Mouse (Mus musculus) midbrain, postnatal 0 days (tissue): Measurements from ENCODE around the gene Pdlim5. TPM values are rescaled to one million over a fixed set of nuclear protein-coding genes. Genes with fewer than 3 reads are reported as not detected.
A peak's percentile ranks its signal among the peaks of the same experiment; 100 is the strongest.
"Not testable (repeated sequence)": the region's sequence is repeated elsewhere in the genome, so short reads cannot be mapped to it uniquely, and the experiment has no call there.

Source experiments
- ATAC-seq: fragments of 200-750 bp; cut with Nextera tagmentation; 2 replicates; pipeline ENCODE4 v1.8.0; 2017; ENCODE audit warnings: moderate number of reproducible peaks, mild to moderate bottlenecking, moderate TSS enrichment, moderate library complexity; ENCODE audit not compliant: low FRiP score
- DNase-seq: peaks from one replicate; pipeline ENCODE4 v3.0.0-alpha.2; 2015; ENCODE audit warnings: low spot score
- H3K27ac ChIP-seq: fragments of 300-500 bp; sonication (generic); 2 replicates; pipeline ENCODE4 v1.5.1; 2014; ENCODE audit warnings: low read depth, mild to moderate bottlenecking, low read length, mixed read lengths
- H3K27me3 ChIP-seq: fragments of 300-500 bp; sonication (generic); 2 replicates; pipeline ENCODE4 v1.6.1; 2014; ENCODE audit warnings: low read length, control low read depth, mixed read lengths; ENCODE audit not compliant: insufficient read depth
- H3K36me3 ChIP-seq: fragments of 300-500 bp; sonication (generic); 2 replicates; pipeline ENCODE4 v1.6.1; 2014; ENCODE audit warnings: low read length, control low read depth, mixed read lengths; ENCODE audit not compliant: insufficient read depth
- H3K4me1 ChIP-seq: fragments of 300-500 bp; sonication (generic); 2 replicates; pipeline ENCODE4 v1.6.1; 2014; ENCODE audit warnings: mild to moderate bottlenecking, control low read depth, antibody characterized with exemption, low read length, mixed read lengths; ENCODE audit not compliant: insufficient read depth
- H3K4me2 ChIP-seq: fragments of 300-500 bp; sonication (generic); 2 replicates; pipeline ENCODE4 v1.6.1; 2014; ENCODE audit warnings: low read depth, mild to moderate bottlenecking, low read length, mixed read lengths; ENCODE audit not compliant: poor library complexity, severe bottlenecking
- H3K4me3 ChIP-seq: fragments of 300-500 bp; sonication (generic); 2 replicates; pipeline ENCODE4 v1.5.1; 2014; ENCODE audit warnings: low read depth, mild to moderate bottlenecking, low read length, moderate library complexity
- H3K9ac ChIP-seq: fragments of 300-500 bp; sonication (generic); replicated peaks from 2 replicates; pipeline ENCODE4 v1.6.1; 2014; ENCODE audit warnings: mild to moderate bottlenecking, low read length, moderate library complexity, mixed read lengths; ENCODE audit not compliant: poor library complexity, severe bottlenecking
- H3K9me3 ChIP-seq: fragments of 300-500 bp; sonication (generic); 2 replicates; pipeline ENCODE4 v1.6.1; 2016; ENCODE audit warnings: low read length, control low read depth
- CTCF ChIP-seq: IDR thresholded peaks from 2 replicates; pipeline ENCODE4 v1.5.1; 2016; ENCODE audit warnings: antibody characterized with exemption, mild to moderate bottlenecking
- WGBS: fragments of 180-500 bp; shearing (Covaris S2); extraction: QIAGEN DNeasy Blood & Tissue Kit; methylation state at CpG from one replicate; pipeline ENCODE4 v1.1.7; 2014; 5-methylcytosine and 5-hydroxymethylcytosine counted together
- polyA plus RNA-seq: library from polyadenylated mRNA; unstranded; fragments of >200 nt; fragmentation: Nextera tagmentation; extraction: Ambion mirVana; gene quantifications from 2 replicates; pipeline ENCODE4 v1.2.1, GENCODE M21; 2015
- total RNA-seq: library from RNA; depleted of rRNA; stranded (reverse); fragments of >200 nt; gene quantifications from 2 replicates; pipeline ENCODE4 v1.2.3, GENCODE M21; 2014

Pdlim5 gene
- total and polyA plus RNA-seq, 2 experiments from 2014 or later, result 13.7 to 28.1 TPM

DNA sequence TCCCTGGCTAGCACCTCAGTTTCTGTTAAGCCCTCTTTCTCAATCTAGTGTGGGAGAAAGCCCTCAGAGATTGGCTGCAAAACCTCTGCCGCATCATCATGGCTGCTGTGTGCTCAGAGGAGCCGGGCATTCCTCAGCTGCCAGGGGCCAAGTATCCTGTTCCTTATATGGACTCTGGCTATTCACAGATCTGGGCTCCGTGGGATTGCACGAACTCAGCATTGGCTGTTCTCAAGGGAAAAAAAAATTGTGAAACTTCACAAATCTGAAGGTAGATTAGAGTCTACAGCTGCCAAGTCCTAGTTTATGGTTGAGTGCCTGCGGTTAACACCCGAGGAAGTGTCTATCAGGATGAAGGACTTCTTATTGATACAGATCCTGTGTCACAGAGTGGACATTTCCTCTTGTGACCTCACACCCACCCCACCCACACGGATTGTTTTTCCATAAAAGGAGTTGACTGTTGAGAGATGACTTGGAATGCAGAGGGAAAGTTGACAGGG is 44.1 kb upstream of the Pdlim5 start:
- DNase-seq (no peak), ATAC-seq (no peak)
- peaks cover 3% of the 10 kb centered on the region; the same call in 1 of the 2 replicates for H3K4me1 ChIP-seq
- WGBS, result 38% methylated on average over 7 of the region's 7 CpGs
- no peak overlapping the region for H3K4me3 ChIP-seq
- H3K27me3 ChIP-seq, result no peaks in the 10 kb centered on the region
- H3K4me2 ChIP-seq, result no peak overlapping the region
- no peaks in the 10 kb centered on the region for H3K36me3 ChIP-seq
- no peak overlapping the region for H3K9ac ChIP-seq
- TF ChIP-seq CTCF, result no peak
- no peak overlapping the region for H3K27ac ChIP-seq
- H3K9me3 ChIP-seq, result no peaks in the 10 kb centered on the region

GRCm38 (mm10) chr3:142438630-142439029 is 43.1 kb upstream of the Pdlim5 start:
- H3K27ac ChIP-seq, H3K9ac ChIP-seq, H3K4me2 ChIP-seq, H3K4me3 ChIP-seq, H3K36me3 ChIP-seq, DNase-seq, H3K9me3 ChIP-seq, H3K27me3 ChIP-seq, H3K4me1 ChIP-seq, ATAC-seq: not testable (repeated sequence)
- WGBS, result 92% methylated on average over 8 of the region's 8 CpGs

DNA sequence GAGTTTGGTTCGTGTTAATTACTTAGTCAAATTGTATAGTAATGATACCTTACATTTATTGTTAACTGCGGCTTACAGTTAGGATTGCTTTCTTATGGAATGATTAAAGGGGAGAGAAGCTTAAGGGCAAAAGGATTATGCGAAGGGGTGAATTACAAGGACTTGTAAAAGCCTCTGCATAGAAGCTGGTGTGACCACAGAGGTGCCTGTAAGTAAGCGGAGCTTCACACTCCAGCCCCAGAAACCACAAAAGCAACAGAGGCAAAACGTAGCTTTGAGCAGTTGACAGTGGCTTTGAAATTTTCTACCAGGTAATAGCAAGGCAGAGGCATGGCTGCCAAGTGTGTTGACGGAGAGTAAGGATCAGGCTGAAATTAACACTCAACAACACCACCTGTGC is 41.3 kb upstream of the Pdlim5 start:
- DNase-seq (no peak), ATAC-seq (no peak)
- no peaks in the 10 kb centered on the region for H3K27me3 ChIP-seq
- H3K9ac ChIP-seq, result no peak overlapping the region
- peaks cover 5% of the 10 kb centered on the region; the same call in 1 of the 2 replicates for H3K4me1 ChIP-seq
- no peak for TF ChIP-seq CTCF
- no peak overlapping the region for H3K4me3 ChIP-seq
- no peak overlapping the region for H3K27ac ChIP-seq
- H3K4me2 ChIP-seq, result no peak overlapping the region
- H3K9me3 ChIP-seq, result no peaks in the 10 kb centered on the region
- no peaks in the 10 kb centered on the region for H3K36me3 ChIP-seq
- WGBS, result 45% methylated on average over 6 of the region's 6 CpGs

DNA sequence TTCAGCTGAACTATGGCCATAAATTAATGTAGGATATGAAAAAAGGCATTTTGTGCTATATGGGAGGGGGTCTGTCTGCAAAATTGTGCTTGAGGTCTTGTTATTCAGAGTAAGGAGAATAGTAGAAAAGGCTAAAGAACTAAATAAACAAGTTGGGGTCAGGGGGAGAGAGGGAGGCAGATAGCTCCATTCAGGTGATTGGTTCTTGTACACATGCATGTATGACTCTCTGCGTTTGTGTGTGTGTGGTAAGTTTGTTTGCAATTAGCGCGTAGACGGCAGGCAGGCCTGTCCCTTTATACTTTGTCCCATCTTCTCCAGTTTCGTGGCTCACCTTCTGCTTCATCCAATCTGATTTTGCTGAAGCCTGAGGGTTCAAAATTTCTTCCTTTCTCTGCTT is 40.7 kb upstream of the Pdlim5 start:
- Histone ChIP-seq H3K9ac (no peak overlapping the region), H3K4me1 (peaks cover 5% of the 10 kb centered on the region; the same call in 1 of the 2 replicates), H3K36me3 (no peaks in the 10 kb centered on the region), H3K9me3 (no peaks in the 10 kb centered on the region), H3K4me2 (no peak overlapping the region), H3K27ac (no peak overlapping the region), H3K4me3 (no peak overlapping the region), H3K27me3 (no peaks in the 10 kb centered on the region)
- no peak for DNase-seq
- no peak for TF ChIP-seq CTCF
- 69% methylated on average over 5 of the region's 5 CpGs for WGBS
- ATAC-seq, result no peak

DNA sequence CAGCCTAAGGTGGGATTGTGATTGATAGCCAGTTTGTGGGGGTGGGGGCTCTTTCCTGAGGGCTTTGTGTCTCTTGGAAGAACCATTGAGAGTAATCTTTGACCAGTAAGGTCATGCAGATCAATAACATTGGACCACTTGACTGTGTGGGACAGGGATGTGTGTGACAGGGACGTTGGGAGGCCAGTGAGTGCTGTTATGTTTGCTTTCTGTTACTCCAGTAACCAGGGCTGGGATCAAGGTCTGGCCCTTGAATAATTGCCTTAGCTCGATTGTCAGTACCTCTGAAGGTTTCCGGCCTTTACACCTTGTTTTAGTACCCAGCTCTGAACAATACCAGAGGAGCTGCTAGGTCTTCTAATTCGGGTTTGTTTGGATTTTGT is 39.3 kb upstream of the Pdlim5 start:
- no peak overlapping the region for H3K4me2 ChIP-seq
- DNase-seq (no peak), ATAC-seq (no peak)
- 58% methylated on average over 4 of the region's 4 CpGs for WGBS
- H3K9ac ChIP-seq, result no peak overlapping the region
- no peak for TF ChIP-seq CTCF
- no peak overlapping the region for H3K4me3 ChIP-seq
- H3K9me3 ChIP-seq, result no peaks in the 10 kb centered on the region
- no peaks in the 10 kb centered on the region for H3K27me3 ChIP-seq
- H3K4me1 ChIP-seq, result peaks cover 5% of the 10 kb centered on the region; the same call in 1 of the 2 replicates
- H3K27ac ChIP-seq, result no peak overlapping the region
- no peaks in the 10 kb centered on the region for H3K36me3 ChIP-seq

DNA sequence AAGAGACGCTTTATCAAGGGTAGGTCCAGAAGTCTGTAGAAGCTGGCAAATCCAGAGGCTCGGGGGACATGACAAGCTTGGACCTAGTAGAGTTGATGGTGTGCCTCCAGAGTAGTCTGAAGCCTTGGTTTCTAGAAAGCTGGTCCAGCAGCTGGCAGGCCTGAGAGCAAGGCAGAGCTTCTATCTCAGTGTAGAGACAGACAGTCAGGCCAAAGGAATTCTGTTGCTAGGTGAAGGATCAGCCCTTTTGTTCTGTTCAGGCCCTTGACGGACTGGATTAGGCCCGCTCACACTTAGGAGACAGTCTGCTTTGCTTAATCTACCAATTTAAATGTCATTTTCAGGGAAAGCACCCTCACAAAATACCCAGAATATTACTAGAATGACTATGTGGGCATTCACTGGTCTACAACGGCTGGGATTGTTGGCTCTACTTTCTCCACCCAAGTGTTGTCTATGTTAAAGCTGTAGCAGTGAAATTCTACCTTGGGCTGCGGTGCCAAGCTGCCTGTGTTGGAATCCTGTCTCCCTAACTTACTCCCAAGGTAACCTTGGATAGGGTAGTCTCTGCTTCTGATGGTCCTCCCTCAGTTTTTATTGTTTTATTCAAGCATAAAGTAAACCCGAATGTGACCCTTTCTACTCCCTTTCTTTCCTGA is 38.8 kb upstream of the Pdlim5 start:
- DNase-seq (peak; percentile 32), ATAC-seq (no peak)
- no peak for TF ChIP-seq CTCF
- no peak overlapping the region for H3K27ac ChIP-seq
- no peak overlapping the region for H3K4me2 ChIP-seq
- 39% methylated on average over 7 of the region's 7 CpGs for WGBS
- no peak overlapping the region for H3K9ac ChIP-seq
- H3K9me3 ChIP-seq, result no peaks in the 10 kb centered on the region
- H3K4me1 ChIP-seq, result peaks cover 5% of the 10 kb centered on the region; the same call in 1 of the 2 replicates
- no peaks in the 10 kb centered on the region for H3K27me3 ChIP-seq
- H3K36me3 ChIP-seq, result no peaks in the 10 kb centered on the region
- no peak overlapping the region for H3K4me3 ChIP-seq
